Mouse (Mus musculus) E14TG2a.4 (cell line): Measurements from ENCODE around the gene Gm37240.
"Not testable (repeated sequence)": the region's sequence is repeated elsewhere in the genome, so short reads cannot be mapped to it uniquely, and the experiment has no call there.

ENCODE experiments used
- H3K27me3 ChIP-seq: 2 replicates; pipeline ENCODE4 v1.6.1; 2014; ENCODE audit warnings: low read length, control low read depth; ENCODE audit not compliant: insufficient read depth
- H3K36me3 ChIP-seq: 2 replicates; pipeline ENCODE4 v1.6.1; 2014; ENCODE audit warnings: low read length, control low read depth; ENCODE audit not compliant: insufficient read depth
- H3K4me1 ChIP-seq: replicated peaks from 2 replicates; pipeline ENCODE4 v1.6.1; 2014; ENCODE audit warnings: low read depth, low read length, control low read depth
- H3K4me3 ChIP-seq: replicated peaks from 2 replicates; pipeline ENCODE4 v1.5.1; 2014; ENCODE audit warnings: mild to moderate bottlenecking, low read length
- H3K9me3 ChIP-seq: 2 replicates; pipeline ENCODE4 v1.6.1; 2014; ENCODE audit warnings: low read length, control low read depth
- CTCF ChIP-seq: conservative IDR thresholded peaks from 2 replicates; pipeline ENCODE4 v1.5.1; 2014; ENCODE audit warnings: low read length
- NANOG ChIP-seq: IDR thresholded peaks from 2 replicates; pipeline ENCODE4 v1.6.1; 2014; ENCODE audit warnings: borderline replicate concordance, low read length, mixed read lengths
- POU5F1 ChIP-seq: IDR thresholded peaks from 2 replicates; pipeline ENCODE4 v1.6.1; 2014; ENCODE audit warnings: low read length, borderline replicate concordance

The Gm37240 gene

DNA sequence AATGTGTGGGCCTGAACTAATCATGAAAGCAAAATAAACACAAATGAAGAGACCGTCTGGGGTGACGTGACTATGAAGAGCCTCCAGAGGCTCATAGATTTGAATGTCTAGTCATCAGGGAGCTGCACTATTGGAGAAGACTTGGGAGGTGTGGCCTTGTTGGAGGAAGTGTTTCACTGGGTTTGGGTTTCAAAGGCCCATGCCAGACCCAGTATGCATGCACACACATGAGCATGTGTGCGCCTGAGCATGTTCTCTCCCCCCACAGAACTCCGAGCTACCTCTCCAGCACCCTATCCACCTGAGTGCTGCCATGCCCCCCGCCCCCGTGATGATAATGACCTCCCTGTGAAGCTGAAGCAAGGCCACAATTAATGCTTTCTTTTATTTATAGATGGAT lies 1317.7 kb downstream of the Gm37240 start:
- H3K36me3 ChIP-seq: no peaks in the 10 kb centered on the region
- TF ChIP-seq NANOG (no peak), POU5F1 (no peak), CTCF (no peak)
- no peak overlapping the region for H3K4me3 ChIP-seq
- H3K27me3 ChIP-seq: no peaks in the 10 kb centered on the region
- no peaks in the 10 kb centered on the region for H3K9me3 ChIP-seq
- peaks cover 16% of the 10 kb centered on the region for H3K4me1 ChIP-seq

DNA sequence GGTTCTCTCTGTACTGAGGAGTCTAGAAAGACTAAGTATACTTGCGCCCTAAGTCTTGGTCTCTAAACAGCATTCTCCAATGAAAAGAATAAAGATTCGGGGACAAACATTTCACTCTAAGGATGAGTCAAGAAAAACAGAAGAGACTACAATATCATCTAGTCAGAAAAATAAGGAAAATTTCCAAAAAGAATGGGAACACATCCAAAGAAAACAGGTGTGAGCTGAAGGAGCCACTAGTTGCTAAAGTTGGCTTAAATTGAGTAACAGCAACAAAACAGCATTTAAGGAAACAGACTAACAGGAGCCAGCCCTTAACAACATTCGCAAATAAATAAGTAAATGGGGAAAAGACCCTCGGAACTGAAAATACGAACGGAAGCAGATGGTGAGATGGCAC lies 1318.8 kb downstream of the Gm37240 start:
- Histone ChIP-seq H3K9me3 (no peaks in the 10 kb centered on the region), H3K27me3 (no peaks in the 10 kb centered on the region), H3K4me3 (no peak overlapping the region), H3K36me3 (no peaks in the 10 kb centered on the region), H3K4me1 (peaks cover 16% of the 10 kb centered on the region)
- no peak for TF ChIP-seq NANOG
- no peak for TF ChIP-seq POU5F1
- no peak for TF ChIP-seq CTCF

DNA sequence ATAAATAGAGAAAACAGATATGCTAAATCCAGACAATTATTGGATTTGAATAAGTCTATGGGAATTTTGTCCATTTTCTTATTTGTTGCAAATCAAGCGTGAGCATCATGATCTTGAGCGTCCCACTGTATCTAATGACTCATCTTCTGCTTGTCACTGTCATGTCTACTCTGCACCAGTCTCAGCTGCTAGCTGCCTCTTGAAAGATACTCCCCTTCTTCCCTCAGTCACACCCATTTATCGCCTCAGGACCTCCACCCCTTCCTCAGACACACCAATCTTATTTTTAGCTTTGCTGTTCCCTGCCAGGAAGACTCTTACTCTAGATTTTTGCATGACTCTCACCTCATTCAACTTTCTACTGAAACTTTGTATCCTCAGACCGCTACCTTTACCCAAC lies 1323.9 kb downstream of the Gm37240 start:
- H3K4me3 ChIP-seq: no peak overlapping the region
- 0 out of 2 replicates have a peak, but pooled peaks cover 3% of the 10 kb centered on the region for H3K4me1 ChIP-seq
- no peaks in the 10 kb centered on the region for H3K9me3 ChIP-seq
- no peaks in the 10 kb centered on the region; the same call in 1 of the 2 replicates for H3K36me3 ChIP-seq
- no peaks in the 10 kb centered on the region for H3K27me3 ChIP-seq
- TF ChIP-seq NANOG (no peak), CTCF (no peak), POU5F1 (no peak)

GRCm38 (mm10) chr3:84562911-84563310 lies 1324.4 kb downstream of the Gm37240 start:
- H3K27me3 ChIP-seq, H3K4me1 ChIP-seq, H3K4me3 ChIP-seq, H3K9me3 ChIP-seq, H3K36me3 ChIP-seq: not testable (repeated sequence)

- Histone ChIP-seq H3K27me3 (no peaks in the 10 kb centered on the region), H3K36me3 (no peaks in the 10 kb centered on the region; the same call in 1 of the 2 replicates), H3K4me1 (peaks cover 2% of the 10 kb centered on the region; the same call in 1 of the 2 replicates), H3K9me3 (no peaks in the 10 kb centered on the region), H3K4me3 (no peak overlapping the region)
- TF ChIP-seq POU5F1 (no peak), NANOG (no peak), CTCF (no peak)
Measured at GRCm38 (mm10) chr3:84558301-84558700, 1329.0 kb downstream of the Gm37240 start.

DNA sequence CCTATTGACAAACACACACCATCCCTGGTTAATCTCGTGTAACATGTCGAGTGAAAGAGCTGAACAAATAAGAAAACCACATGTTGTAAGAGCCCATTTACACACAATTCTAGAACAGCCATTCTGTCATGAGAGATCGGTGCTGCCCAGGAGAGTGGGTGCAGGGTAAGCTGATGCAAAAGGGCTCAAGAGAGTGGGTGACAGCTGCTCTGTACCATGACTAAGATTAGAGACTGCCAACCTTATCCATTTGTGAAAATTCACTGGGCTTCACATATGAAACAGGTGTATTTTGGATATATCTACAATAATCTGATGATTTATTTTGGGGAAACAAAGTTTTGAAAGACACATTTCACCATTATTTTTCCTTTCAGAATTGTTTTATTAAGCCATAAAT lies 1331.5 kb downstream of the Gm37240 start:
- no peaks in the 10 kb centered on the region for H3K27me3 ChIP-seq

GRCm38 (mm10) chr3:84547177-84547576 lies 1340.1 kb downstream of the Gm37240 start:
- Histone ChIP-seq H3K27me3 (no peaks in the 10 kb centered on the region), H3K9me3 (no peaks in the 10 kb centered on the region)
- no peak for TF ChIP-seq NANOG
- TF ChIP-seq POU5F1: no peak
- no peak for TF ChIP-seq CTCF

More for the DNA sequence above, 1331.5 kb downstream of the Gm37240 start:
- peaks cover 2% of the 10 kb centered on the region; the same call in 1 of the 2 replicates for H3K4me1 ChIP-seq
- TF ChIP-seq CTCF: no peak
- no peak for TF ChIP-seq POU5F1
- no peak for TF ChIP-seq NANOG
- no peaks in the 10 kb centered on the region for H3K9me3 ChIP-seq
- no peak overlapping the region for H3K4me3 ChIP-seq
- H3K36me3 ChIP-seq: no peaks in the 10 kb centered on the region

DNA sequence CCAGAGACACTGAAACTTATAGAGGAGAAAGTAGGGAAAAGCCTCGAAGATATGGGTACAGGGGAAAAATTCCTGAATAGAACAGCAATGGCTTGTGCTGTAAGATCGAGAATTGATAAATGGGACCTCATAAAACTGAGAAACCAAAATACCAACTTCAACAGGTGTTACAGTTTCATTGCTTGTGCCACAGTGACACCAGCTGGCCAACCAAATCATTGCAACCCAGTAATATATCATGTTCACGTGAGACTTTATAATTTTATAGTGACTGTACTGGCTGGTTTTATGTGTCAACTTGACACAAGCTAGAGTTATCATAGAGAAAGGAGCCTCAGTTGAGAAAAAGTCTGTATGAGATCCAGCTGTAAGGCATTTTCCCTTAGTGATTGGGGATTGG lies 1344.9 kb downstream of the Gm37240 start:
- H3K36me3 ChIP-seq, H3K4me3 ChIP-seq, H3K4me1 ChIP-seq, H3K27me3 ChIP-seq, H3K9me3 ChIP-seq: not testable (repeated sequence)
- peak; percentile 59 for TF ChIP-seq CTCF

More at GRCm38 (mm10) chr3:84547177-84547576, 1340.1 kb downstream of the Gm37240 start:
- Histone ChIP-seq H3K4me1 (peaks cover 4% of the 10 kb centered on the region; the same call in 1 of the 2 replicates), H3K4me3 (no peak overlapping the region), H3K36me3 (no peaks in the 10 kb centered on the region)

DNA sequence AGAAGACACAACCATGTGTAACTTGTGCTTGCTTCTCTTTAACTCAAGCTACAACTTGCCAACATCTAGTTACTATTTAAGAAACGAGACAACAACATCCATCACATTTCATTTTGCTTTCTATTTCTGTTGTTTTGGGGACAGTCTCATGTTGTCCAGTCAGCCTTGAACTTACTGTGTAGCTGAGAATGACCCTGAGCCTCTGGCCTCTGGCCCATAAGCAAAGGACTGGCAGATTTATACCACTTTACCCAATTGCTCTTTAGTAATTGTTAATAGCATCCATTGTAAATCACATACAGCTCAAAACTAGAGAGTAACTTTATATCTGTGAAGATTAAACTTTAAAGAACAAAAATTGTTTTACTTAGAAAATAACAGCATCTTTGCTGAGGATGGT lies 1345.4 kb downstream of the Gm37240 start:
- no peaks in the 10 kb centered on the region for H3K36me3 ChIP-seq
- TF ChIP-seq POU5F1 (no peak), NANOG (no peak), CTCF (no peak)
- H3K9me3 ChIP-seq: no peaks in the 10 kb centered on the region

More for the DNA sequence above, 1345.4 kb downstream of the Gm37240 start:
- no peaks in the 10 kb centered on the region for H3K27me3 ChIP-seq
- no peak overlapping the region for H3K4me3 ChIP-seq
- no peaks in the 10 kb centered on the region for H3K4me1 ChIP-seq
